ENCODE assay signal across 8 mouse cellular contexts in genomic region chr4:44234004-44234866, GRCm38 (mm10). TPM values are rescaled to one million over a fixed set of nuclear protein-coding genes. Genes with fewer than 3 reads are reported as not detected.
DNase-seq lines count a peak whose midpoint lies in the region; ATAC-seq and TF ChIP-seq lines count a peak whose summit lies in the region.

No protein-coding gene starts in this region.

- peak overlapping the region; percentile 92 for H3K27ac ChIP-seq in MEL (ENCODE audit: control insufficient read depth, low read depth, low read length)
- peak overlapping the region; percentile 85 for H3K27ac ChIP-seq in forebrain, embryonic 15.5 days (replicated peaks)
- peak overlapping the region; percentile 90 for H3K27ac ChIP-seq in liver, postnatal 0 days (ENCODE audit: low read depth)
- peak overlapping the region; percentile 91 for H3K27ac ChIP-seq in neural tube, embryonic 13.5 days (replicated peaks)

- no peak for TF ChIP-seq EP300 in MEL (IDR thresholded peaks at IDR 0.05; ENCODE audit: low read depth in 1 of 2, low read length in 2 of 2)
- TF ChIP-seq EP300 in liver, postnatal 0 days (IDR thresholded peaks at IDR 0.05; ENCODE audit: low read depth), result no peak

- TF ChIP-seq CTCF in MEL (IDR thresholded peaks at IDR 0.05 in 2 of 3, conservative IDR thresholded peaks at IDR 0.05 in 1 of 3; ENCODE audit: control insufficient read depth in 1 of 3, insufficient read depth in 1 of 3, low read depth in 2 of 3, low read length in 3 of 3, poor library complexity in 1 of 3, severe bottlenecking in 1 of 3), result no peak
- no peak for TF ChIP-seq CTCF in liver, postnatal 0 days (IDR thresholded peaks at IDR 0.05; ENCODE audit: low read depth)

- peak overlapping the region; percentile 69 for H3K4me2 ChIP-seq in forebrain, embryonic 15.5 days (replicated peaks)
- peak overlapping the region; percentile 84 for H3K4me2 ChIP-seq in liver, postnatal 0 days (ENCODE audit: low read depth, low read length)
- peak overlapping the region; percentile 89 for H3K4me2 ChIP-seq in neural tube, embryonic 13.5 days

- peak overlapping the region; percentile 90 to 94 for H3K4me3 ChIP-seq in MEL (ENCODE audit: control insufficient read depth in 1 of 2, insufficient read depth in 1 of 2, low read depth in 2 of 2, low read length in 2 of 2)
- H3K4me3 ChIP-seq in forebrain, embryonic 15.5 days, result peak overlapping the region; percentile 88
- H3K4me3 ChIP-seq in liver, postnatal 0 days (ENCODE audit: low read depth, low read length), result peak overlapping the region; percentile 68
- peak overlapping the region; percentile 92 for H3K4me3 ChIP-seq in neural tube, embryonic 13.5 days

- intact Hi-C loops in heart, postnatal 25 days (cut with DNase I), result loop anchor here (5.0 kb wide), 2 partner anchors 62 to 162 kb away; no protein-coding TSS in a partner anchor

- no peaks in the 10 kb centered on the region for H3K9me3 ChIP-seq in MEL (replicated peaks; ENCODE audit: insufficient read depth, low read length)
- no peaks in the 10 kb centered on the region for H3K9me3 ChIP-seq in forebrain, embryonic 15.5 days
- H3K9me3 ChIP-seq in liver, postnatal 0 days (ENCODE audit: low read length), result no peaks in the 10 kb centered on the region
- H3K9me3 ChIP-seq in neural tube, embryonic 13.5 days, result no peaks in the 10 kb centered on the region

- H3K27me3 ChIP-seq in MEL (ENCODE audit: control insufficient read depth in 1 of 2, insufficient read depth in 2 of 2, low read length in 2 of 2), result no peaks in the 10 kb centered on the region
- H3K27me3 ChIP-seq in forebrain, embryonic 15.5 days, result no peaks in the 10 kb centered on the region
- 0 out of 2 replicates have a peak, but pooled peaks cover 4% of the 10 kb centered on the region for H3K27me3 ChIP-seq in liver, postnatal 0 days (ENCODE audit: insufficient read depth, low read length)
- no peaks in the 10 kb centered on the region for H3K27me3 ChIP-seq in neural tube, embryonic 13.5 days

- peak; percentile 97 for ATAC-seq in forebrain, embryonic 15.5 days (replicated peaks)
- peak; percentile 98 for ATAC-seq in liver, postnatal 0 days
- peak; percentile 97 for ATAC-seq in neural tube, embryonic 13.5 days (ENCODE audit: low read depth)

- TF ChIP-seq RAD21 in MEL (IDR thresholded peaks at IDR 0.05; ENCODE audit: low read depth, low read length), result no peak

- H3K9ac ChIP-seq in MEL (ENCODE audit: control insufficient read depth, low read depth, low read length, poor library complexity, severe bottlenecking), result peak overlapping the region; percentile 86
- H3K9ac ChIP-seq in forebrain, embryonic 15.5 days (replicated peaks), result peak overlapping the region; percentile 79
- H3K9ac ChIP-seq in liver, postnatal 0 days (replicated peaks), result peak overlapping the region; percentile 70
- peak overlapping the region; percentile 98 for H3K9ac ChIP-seq in neural tube, embryonic 13.5 days

- H3K79me2 ChIP-seq in MEL (ENCODE audit: control insufficient read depth, insufficient read depth, low read length, poor library complexity), result peaks cover 3% of the 10 kb centered on the region; the same call in 1 of the 2 replicates

- peaks cover 8 to 17% of the 10 kb centered on the region in 2 experiments for H3K4me1 ChIP-seq in MEL (ENCODE audit: control insufficient read depth in 1 of 2, insufficient read depth in 2 of 2, low read length in 2 of 2)
- H3K4me1 ChIP-seq in forebrain, embryonic 15.5 days, result peaks cover 28% of the 10 kb centered on the region
- peaks cover 11% of the 10 kb centered on the region for H3K4me1 ChIP-seq in liver, postnatal 0 days (ENCODE audit: insufficient read depth)
- H3K4me1 ChIP-seq in neural tube, embryonic 13.5 days (replicated peaks), result peaks cover 37% of the 10 kb centered on the region

- H3K36me3 ChIP-seq in MEL (ENCODE audit: control insufficient read depth in 1 of 2, insufficient read depth in 2 of 2, low read length in 2 of 2), result peaks cover 0 to 8% of the 10 kb centered on the region in 2 experiments; a peak in 2 of 4 replicates
- no peaks in the 10 kb centered on the region for H3K36me3 ChIP-seq in forebrain, embryonic 15.5 days
- H3K36me3 ChIP-seq in liver, postnatal 0 days (replicated peaks; ENCODE audit: insufficient read depth, low read length), result no peaks in the 10 kb centered on the region
- H3K36me3 ChIP-seq in neural tube, embryonic 13.5 days, result no peaks in the 10 kb centered on the region

- DNase-seq in MEL (ENCODE audit: low read depth, low spot score), result peak; percentile 87
- DNase-seq in cerebellum, adult 11-12 months, result peak; percentile 92
- peak; percentile 92 for DNase-seq in heart, postnatal 25 days (ENCODE audit: low spot score)
- peak; percentile 91 for DNase-seq in layer of hippocampus, adult 11-12 months (ENCODE audit: low spot score)
- peak; percentile 93 for DNase-seq in liver, postnatal 0 days
- DNase-seq in testis, postnatal 14 days (ENCODE audit: low spot score), result peak; percentile 90

- under 1% methylated on average over 59 of the region's 62 CpGs for WGBS in forebrain, embryonic 15.5 days
- WGBS in liver, postnatal 0 days (ENCODE audit: insufficient replicate concordance), result 1% methylated on average over 54 of the region's 62 CpGs
- WGBS in neural tube, embryonic 13.5 days, result under 1% methylated on average over 53 of the region's 62 CpGs

- peak; percentile 63 to 83; a peak in 3 of 4 replicates for TF ChIP-seq POLR2A in MEL (IDR thresholded peaks at IDR 0.05; ENCODE audit: control insufficient read depth in 1 of 2, insufficient read depth in 1 of 2, low read depth in 1 of 2, low read length in 2 of 2, poor library complexity in 1 of 2)

TF ChIP-seq in MEL, 35 proteins besides CTCF, POLR2A, EP300 and RAD21:
- TF ChIP-seq POLR2AphosphoS2 (IDR thresholded peaks at IDR 0.05; ENCODE audit: low read length), result no peak; the same call in 1 of the 2 replicates
- 0 out of 2 replicates have a peak, but pooled peaks have one; percentile 9 for TF ChIP-seq TCF12 (IDR thresholded peaks at IDR 0.05; ENCODE audit: low read depth, low read length)
- TF ChIP-seq MYB (IDR thresholded peaks at IDR 0.05; ENCODE audit: low read depth, low read length), result no peak
- no peak; the same call in 1 of the 2 replicates for TF ChIP-seq MAZ (IDR thresholded peaks at IDR 0.05; ENCODE audit: low read depth, low read length)
- peak; percentile 38; the same call in 1 of the 2 replicates for TF ChIP-seq MAX (IDR thresholded peaks at IDR 0.05; ENCODE audit: low read length)
- peak; percentile 68 for TF ChIP-seq NRF1 (IDR thresholded peaks at IDR 0.05; ENCODE audit: insufficient read depth, low read depth, low read length, poor library complexity, severe bottlenecking)
- no peak for TF ChIP-seq POLR2AphosphoS5 (IDR thresholded peaks at IDR 0.05; ENCODE audit: borderline replicate concordance, low read depth, low read length)
- peak; percentile 60 for TF ChIP-seq SIN3A (IDR thresholded peaks at IDR 0.05; ENCODE audit: low read length)
- TF ChIP-seq TBP (IDR thresholded peaks at IDR 0.05; ENCODE audit: low read depth, low read length), result no peak
- no peak for TF ChIP-seq BHLHE40 (IDR thresholded peaks at IDR 0.05; ENCODE audit: borderline replicate concordance, low read depth, low read length)
- peak; percentile 40; the same call in 1 of the 2 replicates for TF ChIP-seq HCFC1 (IDR thresholded peaks at IDR 0.05; ENCODE audit: low read depth, low read length)
- TF ChIP-seq CHD2 (IDR thresholded peaks at IDR 0.05; ENCODE audit: low read length), result no peak
- TF ChIP-seq UBTF (IDR thresholded peaks at IDR 0.05; ENCODE audit: borderline replicate concordance, insufficient read depth, low read depth, low read length), result 0 out of 2 replicates have a peak, but pooled peaks have one; percentile 84
- TF ChIP-seq E2F4 (IDR thresholded peaks at IDR 0.05; ENCODE audit: borderline replicate concordance, low read depth, low read length), result no peak
TF ChIP-seq in MEL: peak in this region for 6.

RNA-seq across cellular contexts. Expression of gene Rnf38, which starts 0.6 kb away (rescaled TPM):
- 6.8 and 7.9 TPM in 2 replicates for total RNA-seq in MEL (2012; rRNA removed)
- 10 to 100 TPM in 1 of 2 experiments, not detected in 1; 22.8 TPM for polyA plus RNA-seq in MEL (2012; ENCODE audit: insufficient read depth in 1 of 2, insufficient read length in 2 of 2, low read depth in 1 of 2, low replicate concordance in 2 of 2, missing spikeins in 1 of 2)
- polyA plus RNA-seq in forebrain, embryonic 15.5 days (2015; fragmentation: Nextera tagmentation; extraction: Ambion mirVana), result 40.7 and 43.9 TPM in 2 replicates
- 10 to 100 TPM; 30.4 to 32.7 TPM for total RNA-seq in heart, postnatal 25 days (2021)
- polyA plus RNA-seq in liver, postnatal 0 days (2015; fragmentation: Nextera tagmentation; extraction: Ambion mirVana), result 5.6 and 5.9 TPM in 2 replicates
- 34.1 and 36.2 TPM in 2 replicates for polyA plus RNA-seq in neural tube, embryonic 13.5 days (2015; fragmentation: Nextera tagmentation; extraction: Ambion mirVana)

Comparison
In these comparisons a context has a peak if more than half of its experiments do, and no peak if none do; other contexts are left out.
1. Peak in every context shown above with its lines: DNase-seq, ATAC-seq, H3K4me3 ChIP-seq and H3K27ac ChIP-seq.